Mouse (Mus musculus) neural tube, embryonic 12.5 days (tissue): ENCODE data around the gene S100a3. TPM values are rescaled to one million over a fixed set of nuclear protein-coding genes. Genes with fewer than 3 reads are reported as not detected.

Source experiments
- ATAC-seq: fragments of 200-750 bp; cut with Nextera tagmentation; 2 replicates; pipeline ENCODE4 v1.8.0; 2017; ENCODE audit warnings: low read depth, mild to moderate bottlenecking, moderate TSS enrichment, moderate library complexity; ENCODE audit not compliant: low FRiP score
- H3K27ac ChIP-seq: fragments of 300-500 bp; sonication (generic); 2 replicates; pipeline ENCODE4 v1.5.1; 2016
- H3K27me3 ChIP-seq: fragments of 300-500 bp; sonication (generic); replicated peaks from 2 replicates; pipeline ENCODE4 v1.6.1; 2016; ENCODE audit warnings: mild to moderate bottlenecking
- H3K36me3 ChIP-seq: fragments of 300-500 bp; sonication (generic); 2 replicates; pipeline ENCODE4 v1.6.1; 2016; ENCODE audit warnings: mild to moderate bottlenecking
- H3K4me1 ChIP-seq: fragments of 300-500 bp; sonication (generic); 2 replicates; pipeline ENCODE4 v1.6.1; 2016
- H3K4me2 ChIP-seq: fragments of 300-500 bp; sonication (generic); replicated peaks from 2 replicates; pipeline ENCODE4 v1.6.1; 2016; ENCODE audit warnings: mild to moderate bottlenecking
- H3K4me3 ChIP-seq: fragments of 300-500 bp; sonication (generic); 2 replicates; pipeline ENCODE4 v1.5.1; 2016
- H3K9ac ChIP-seq: fragments of 300-500 bp; sonication (generic); 2 replicates; pipeline ENCODE4 v1.6.1; 2016; ENCODE audit warnings: mild to moderate bottlenecking
- H3K9me3 ChIP-seq: fragments of 300-500 bp; sonication (generic); 2 replicates; pipeline ENCODE4 v1.6.1; 2016; ENCODE audit warnings: mild to moderate bottlenecking
- WGBS: fragments of 180-500 bp; shearing (Covaris S2); methylation state at CpG from one replicate; pipeline ENCODE4 v1.1.7; 2016; 5-methylcytosine and 5-hydroxymethylcytosine counted together
- polyA plus RNA-seq: library from polyadenylated mRNA; unstranded; fragments of >200 nt; fragmentation: Nextera tagmentation; extraction: Ambion mirVana; gene quantifications from 2 replicates; pipeline ENCODE4 v1.2.1, GENCODE M21; 2016

S100a3 gene
- polyA plus RNA-seq, 1 experiment from 2014 or later: not detected

GRCm38 (mm10) chr3:90640981-90641380 lies 80.6 kb downstream of the S100a3 start:
- Histone ChIP-seq H3K9me3 (no peaks in the 10 kb centered on the region), H3K4me3 (no peak overlapping the region), H3K4me2 (no peak overlapping the region), H3K36me3 (no peaks in the 10 kb centered on the region), H3K9ac (no peak overlapping the region), H3K27ac (no peak overlapping the region), H3K27me3 (no peaks in the 10 kb centered on the region), H3K4me1 (no peaks in the 10 kb centered on the region)
- 85% methylated on average over 7 of the region's 7 CpGs for WGBS
- ATAC-seq: no peak

- Histone ChIP-seq H3K4me2 (no peak overlapping the region), H3K9ac (no peak overlapping the region), H3K36me3 (no peaks in the 10 kb centered on the region), H3K27ac (no peak overlapping the region), H3K4me3 (no peak overlapping the region), H3K4me1 (no peaks in the 10 kb centered on the region), H3K9me3 (no peaks in the 10 kb centered on the region), H3K27me3 (no peaks in the 10 kb centered on the region)
- ATAC-seq: no peak
- WGBS: 58% methylated on average over 3 of the region's 3 CpGs
Measured at GRCm38 (mm10) chr3:90644220-90644619, 83.8 kb downstream of the S100a3 start.

GRCm38 (mm10) chr3:90647291-90647690 lies 86.9 kb downstream of the S100a3 start:
- Histone ChIP-seq H3K27me3 (no peaks in the 10 kb centered on the region), H3K9me3 (no peaks in the 10 kb centered on the region), H3K36me3 (no peaks in the 10 kb centered on the region), H3K4me3 (no peak overlapping the region), H3K4me2 (no peak overlapping the region), H3K9ac (no peak overlapping the region), H3K4me1 (no peaks in the 10 kb centered on the region), H3K27ac (no peak overlapping the region)
- no peak for ATAC-seq
- 84% methylated on average over 1 of the region's 1 CpGs for WGBS

GRCm38 (mm10) chr3:90648981-90649380 lies 88.6 kb downstream of the S100a3 start:
- Histone ChIP-seq H3K9me3 (no peaks in the 10 kb centered on the region), H3K4me1 (no peaks in the 10 kb centered on the region), H3K27ac (no peak overlapping the region), H3K27me3 (no peaks in the 10 kb centered on the region), H3K9ac (no peak overlapping the region), H3K36me3 (no peaks in the 10 kb centered on the region), H3K4me2 (no peak overlapping the region), H3K4me3 (no peak overlapping the region)
- ATAC-seq: no peak

- H3K9ac ChIP-seq: no peak overlapping the region
- no peak for ATAC-seq
- H3K36me3 ChIP-seq: no peaks in the 10 kb centered on the region
- H3K4me2 ChIP-seq: no peak overlapping the region
- H3K27me3 ChIP-seq: no peaks in the 10 kb centered on the region
- H3K27ac ChIP-seq: no peak overlapping the region
- H3K9me3 ChIP-seq: no peaks in the 10 kb centered on the region
- no peaks in the 10 kb centered on the region for H3K4me1 ChIP-seq
- H3K4me3 ChIP-seq: no peak overlapping the region
- WGBS: 87% methylated on average over 2 of the region's 2 CpGs
Measured at GRCm38 (mm10) chr3:90649832-90650231, 89.5 kb downstream of the S100a3 start.

Other genes starting within 250 kb of the S100a3 start
- 19.7 and 22.7 TPM in 2 replicates for gene Slc27a3, start 170.6 kb upstream of the S100a3 start, polyA plus RNA-seq
- 38.1 and 40.5 TPM in 2 replicates for gene Ints3, start 127.0 kb upstream of the S100a3 start, polyA plus RNA-seq
- 3.3 and 3.5 TPM in 2 replicates for gene Npr1, start 94.7 kb upstream of the S100a3 start, polyA plus RNA-seq
- gene Ilf2, start 84.5 kb upstream of the S100a3 start, polyA plus RNA-seq: 322 and 326 TPM in 2 replicates
- 81.7 and 87.0 TPM in 2 replicates for gene Snapin, start 69.5 kb upstream of the S100a3 start, polyA plus RNA-seq
- gene Chtop, start 51.1 kb upstream of the S100a3 start, polyA plus RNA-seq: 211 and 215 TPM in 2 replicates
- 5.0 and 7.2 TPM in 2 replicates for gene S100a1, start 46.2 kb upstream of the S100a3 start, polyA plus RNA-seq
- gene S100a13, start 46.1 kb upstream of the S100a3 start, polyA plus RNA-seq: 10.6 and 12.3 TPM in 2 replicates
- gene S100a14, start 33.7 kb upstream of the S100a3 start, polyA plus RNA-seq: not detected in 2 replicates
- 33.3 and 38.3 TPM in 2 replicates for gene S100a16, start 23.3 kb upstream of the S100a3 start, polyA plus RNA-seq
- not detected in 2 replicates for gene S100a2, start 29.7 kb downstream of the S100a3 start, polyA plus RNA-seq
- gene Gm42674, start 41.3 kb downstream of the S100a3 start, polyA plus RNA-seq: not detected in 2 replicates
- gene S100a4, start 43.2 kb downstream of the S100a3 start, polyA plus RNA-seq: 0.46 and 1.0 TPM in 2 replicates
- not detected in 2 replicates for gene S100a5, start 47.9 kb downstream of the S100a3 start, polyA plus RNA-seq
- 14.6 and 16.8 TPM in 2 replicates for gene S100a6, start 52.3 kb downstream of the S100a3 start, polyA plus RNA-seq
- not detected in 2 replicates for gene S100a7a, start 93.4 kb downstream of the S100a3 start, polyA plus RNA-seq
- 15.8 and 23.7 TPM in 2 replicates for gene S100a8, start 108.4 kb downstream of the S100a3 start, polyA plus RNA-seq
- 6.9 and 12.0 TPM in 2 replicates for gene S100a9, start 135.1 kb downstream of the S100a3 start, polyA plus RNA-seq
- gene Pglyrp4, start 166.3 kb downstream of the S100a3 start, polyA plus RNA-seq: not detected in 2 replicates
- gene Gm5849, start 217.3 kb downstream of the S100a3 start, polyA plus RNA-seq: not detected in 2 replicates